Mouse (Mus musculus) thymus, adult 18-20 months (tissue): ENCODE measurements around the gene Plekhf1.

Experiments
- DNase-seq, 2 experiments: peaks; one replicate each; pipeline ENCODE4 v3.0.0; 2022; ENCODE audit warnings: mixed read lengths in 2 of 2

Plekhf1 gene

DNA sequence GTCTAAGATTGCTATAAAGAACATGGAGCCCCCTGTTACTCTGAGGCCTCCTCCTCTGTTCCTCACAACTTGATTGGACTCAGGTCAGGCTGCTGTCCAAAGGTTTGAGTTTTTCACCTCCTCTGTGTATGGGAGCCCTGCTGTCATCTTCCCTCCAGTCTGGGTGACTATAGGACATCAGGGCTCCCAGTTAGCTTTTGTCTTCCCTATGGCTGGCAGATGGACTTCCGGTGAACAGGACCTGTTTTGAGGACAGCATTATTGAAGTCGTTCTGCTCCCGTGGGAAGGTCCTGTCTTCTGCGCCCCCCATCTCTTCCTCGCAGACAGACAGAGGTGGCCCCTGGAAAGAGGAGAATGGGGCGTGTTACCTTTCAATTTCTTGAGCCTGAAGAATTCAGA lies 43.0 kb downstream of the Plekhf1 start:
- no peak for DNase-seq

DNA sequence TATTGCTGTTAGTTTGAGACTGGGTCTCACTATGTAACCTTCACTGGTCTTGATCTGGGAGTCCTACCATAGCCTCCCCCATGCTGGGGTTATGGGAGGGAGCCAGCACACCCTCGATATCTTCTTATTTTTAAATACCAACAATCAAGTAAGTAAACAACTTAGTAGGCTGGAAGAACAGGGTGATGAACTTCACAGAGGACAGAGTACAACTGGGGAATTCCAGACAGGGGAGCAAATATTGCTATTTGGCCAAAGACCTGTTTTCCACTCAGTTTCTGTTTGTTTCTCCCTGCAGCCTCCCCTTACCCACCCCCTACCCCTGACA lies 43.4 kb downstream of the Plekhf1 start:
- no peak for DNase-seq

GRCm38 (mm10) chr7:38183709-38184417 lies 44.0 kb downstream of the Plekhf1 start:
- peak; percentile 77 to 79 for DNase-seq

DNA sequence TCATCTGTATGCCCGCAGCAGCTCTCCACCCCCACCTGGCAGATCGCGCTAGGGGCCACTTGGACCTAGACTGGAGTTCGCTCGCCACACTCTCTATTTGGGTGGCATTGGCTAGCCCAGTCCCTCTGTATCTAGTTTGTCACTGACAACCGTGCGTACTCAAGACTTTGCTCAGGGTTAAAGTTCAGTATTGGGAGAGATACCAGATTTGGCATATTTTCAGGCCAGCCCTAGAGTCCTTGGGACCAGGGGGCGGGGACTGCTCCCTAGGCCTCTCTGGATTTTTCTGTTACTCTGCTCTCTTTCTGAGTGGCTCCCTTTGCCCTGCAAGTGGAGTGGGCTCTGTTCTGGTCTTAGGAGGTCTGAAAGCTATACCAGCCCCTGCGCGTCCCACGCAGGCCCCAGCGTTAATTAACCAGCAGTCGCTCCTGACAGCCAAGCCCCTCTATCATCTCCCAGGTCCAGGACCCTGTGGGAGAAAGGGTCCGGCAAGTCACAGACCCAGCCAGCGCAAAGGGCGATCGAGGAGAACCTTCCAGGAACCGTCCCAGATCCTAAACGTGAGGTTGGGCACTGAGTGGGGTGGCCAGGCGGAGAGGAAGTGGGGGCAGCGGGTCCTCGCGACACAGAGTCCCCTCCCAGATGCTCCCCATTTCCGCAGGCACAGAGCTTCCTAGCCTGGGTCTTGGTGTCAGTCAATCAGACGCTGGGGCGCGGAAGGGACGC lies 44.7 kb downstream of the Plekhf1 start, which contains the start of gene 1600014C10Rik:
TSS of gene 1600014C10Rik (plus strand) at position 256 of the 726 bp plus-strand sequence.
- peak in 1 of 2 experiments; percentile 22 for DNase-seq

DNA sequence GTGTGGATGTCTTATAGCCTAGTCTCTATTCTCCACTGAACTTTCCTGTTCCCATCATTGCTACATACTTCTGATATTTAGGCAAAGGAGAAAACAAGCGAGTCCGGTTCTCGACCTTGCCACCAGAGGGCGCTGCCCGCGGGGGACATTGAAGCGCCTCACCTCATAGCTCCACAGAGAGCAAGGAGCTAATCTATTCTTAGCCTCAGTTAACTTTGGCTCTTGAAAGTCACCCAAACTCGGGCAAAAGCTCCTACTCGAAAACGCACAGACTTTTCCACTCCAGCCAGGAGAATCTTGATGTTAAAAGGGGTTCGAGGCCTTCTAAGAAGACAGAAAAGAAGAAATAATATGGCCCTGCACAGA lies 45.2 kb downstream of the Plekhf1 start:
- peak; percentile 68 to 71 for DNase-seq

DNA sequence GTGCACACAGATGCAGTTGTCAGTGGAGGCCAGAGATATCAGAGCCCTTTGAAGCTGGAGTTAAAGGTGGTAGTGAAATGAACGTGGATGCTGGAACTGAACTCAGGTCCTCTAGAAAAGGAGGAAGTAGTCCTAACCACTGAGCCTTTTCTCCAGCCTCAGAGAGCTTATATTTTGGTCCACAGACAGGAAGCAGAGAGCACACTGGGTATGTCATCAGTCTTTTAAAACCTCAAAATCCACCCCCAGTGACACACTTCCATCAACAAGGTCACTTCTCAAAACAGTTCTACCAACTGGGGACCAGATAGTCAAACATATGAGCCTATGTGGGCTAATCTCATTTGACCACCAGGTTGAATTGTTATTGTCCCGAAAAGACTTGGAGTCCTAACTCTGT lies 46.5 kb downstream of the Plekhf1 start:
- DNase-seq = no peak

- DNase-seq = no peak
These were observed 47.9 kb downstream of the Plekhf1 start for GRCm38 (mm10) chr7:38179896-38180295.

- no peak for DNase-seq
These were observed 51.8 kb downstream of the Plekhf1 start for GRCm38 (mm10) chr7:38176056-38176455.

DNA sequence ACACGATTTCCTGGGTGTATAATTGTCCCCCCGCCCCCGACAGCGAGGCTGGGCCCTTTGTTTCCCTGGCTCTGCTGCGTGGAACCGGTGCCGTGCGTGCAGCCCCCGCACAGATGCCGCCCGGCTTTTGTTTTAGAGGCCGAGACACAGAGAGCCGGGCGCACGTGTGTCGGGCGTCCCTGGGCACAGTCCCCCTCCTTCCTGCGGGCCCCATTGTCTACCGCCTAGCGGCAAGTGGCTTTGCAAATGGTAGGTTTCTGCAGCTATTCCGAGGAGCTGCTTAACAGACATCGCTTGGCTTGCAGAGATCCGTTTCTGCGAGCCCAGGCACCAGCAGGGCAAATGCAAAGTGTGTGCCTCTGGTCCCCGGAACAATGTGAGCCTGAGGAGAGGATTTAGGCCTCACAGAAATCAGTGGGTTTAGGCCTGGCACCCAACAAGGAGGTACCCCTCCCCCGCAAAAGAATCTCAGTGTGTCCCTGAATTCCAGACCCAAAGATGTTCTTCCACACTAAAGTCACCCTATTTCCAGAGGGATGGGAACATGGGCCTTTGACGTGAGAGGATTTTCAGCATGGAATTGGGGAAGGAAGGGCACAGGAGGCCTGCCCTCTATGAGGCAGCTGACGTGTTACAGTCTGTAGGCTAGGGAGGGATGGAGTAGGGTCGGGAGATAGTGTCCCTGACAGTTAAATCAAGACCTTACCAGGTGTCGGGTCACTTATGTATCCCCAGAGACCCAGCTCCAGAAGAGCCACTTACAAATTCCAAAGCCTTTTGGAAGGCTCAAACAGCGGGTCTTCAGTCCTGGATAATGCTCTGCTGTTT lies 53.3 kb downstream of the Plekhf1 start:
- no peak for DNase-seq

DNA sequence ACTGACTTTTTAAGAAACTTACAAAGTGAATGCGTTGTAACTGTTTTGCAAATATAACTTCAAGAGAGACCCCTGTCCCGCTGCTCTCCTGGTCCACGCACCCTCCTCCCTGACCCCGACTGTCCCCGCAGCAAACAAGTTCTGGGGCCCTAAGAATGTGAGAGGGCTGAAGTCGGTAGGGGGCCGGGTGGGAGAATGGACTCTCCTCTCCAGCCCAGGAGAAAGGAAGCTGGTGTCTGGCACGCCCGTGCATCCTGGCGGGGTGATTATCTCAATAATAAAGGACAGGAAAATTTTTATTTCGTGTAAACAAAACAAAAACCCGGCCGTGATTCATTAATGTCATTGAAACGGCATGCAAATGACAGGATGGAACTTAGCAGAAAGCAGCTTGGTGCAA lies 53.9 kb downstream of the Plekhf1 start:
- no peak for DNase-seq

GRCm38 (mm10) chr7:38167724-38168141 lies 60.1 kb downstream of the Plekhf1 start:
- no peak for DNase-seq
